Mouse (Mus musculus) forebrain, embryonic 13.5 days (tissue): Measurements from ENCODE around the gene Tagap. TPM values are rescaled to one million over a fixed set of nuclear protein-coding genes. Genes with fewer than 3 reads are reported as not detected.

Experiments used
- ATAC-seq: fragments of 200-750 bp; cut with Nextera tagmentation; 2 replicates; pipeline ENCODE4 v1.8.0; 2017
- H3K27ac ChIP-seq: fragments of 300-500 bp; sonication (generic); 2 replicates; pipeline ENCODE4 v1.5.1; 2015; ENCODE audit warnings: inconsistent platforms, mild to moderate bottlenecking, moderate library complexity
- H3K27me3 ChIP-seq: fragments of 300-500 bp; sonication (generic); 2 replicates; pipeline ENCODE4 v1.6.1; 2015; ENCODE audit warnings: mild to moderate bottlenecking, inconsistent platforms
- H3K36me3 ChIP-seq: fragments of 300-500 bp; sonication (generic); 2 replicates; pipeline ENCODE4 v1.6.1; 2015; ENCODE audit warnings: mild to moderate bottlenecking, inconsistent platforms; ENCODE audit not compliant: poor library complexity, severe bottlenecking
- H3K4me1 ChIP-seq: fragments of 300-500 bp; sonication (generic); 2 replicates; pipeline ENCODE4 v1.6.1; 2015; ENCODE audit warnings: inconsistent platforms
- H3K4me2 ChIP-seq: fragments of 300-500 bp; sonication (generic); 2 replicates; pipeline ENCODE4 v1.6.1; 2015; ENCODE audit warnings: inconsistent platforms, mild to moderate bottlenecking, moderate library complexity
- H3K4me3 ChIP-seq: fragments of 300-500 bp; sonication (generic); 2 replicates; pipeline ENCODE4 v1.5.1; 2015; ENCODE audit warnings: mild to moderate bottlenecking, inconsistent platforms
- H3K9ac ChIP-seq: fragments of 300-500 bp; sonication (generic); 2 replicates; pipeline ENCODE4 v1.6.1; 2015; ENCODE audit warnings: mild to moderate bottlenecking, inconsistent platforms
- H3K9me3 ChIP-seq: fragments of 300-500 bp; sonication (generic); replicated peaks from 2 replicates; pipeline ENCODE4 v1.6.1; 2016; ENCODE audit warnings: inconsistent platforms
- WGBS: fragments of 180-500 bp; shearing (Covaris S2); methylation state at CpG from one replicate; pipeline ENCODE4 v1.1.7; 2015; 5-methylcytosine and 5-hydroxymethylcytosine counted together
- polyA plus RNA-seq: library from polyadenylated mRNA; unstranded; fragments of >200 nt; fragmentation: Nextera tagmentation; extraction: Ambion mirVana; gene quantifications from 2 replicates; pipeline ENCODE4 v1.2.1, GENCODE M21; 2015

Gene Tagap
- 0.40 and 0.45 TPM in 2 replicates for polyA plus RNA-seq

GRCm38 (mm10) chr17:7925413-7926160 is at the start of gene Tagap:
Gene Tagap (plus strand): TSS chr17:7926000.
- no peak for ATAC-seq
- Histone ChIP-seq H3K27ac (no peak within 1 kb of the TSS), H3K4me1 (no peaks in the 10 kb centered on the region), H3K36me3 (no peaks in the 10 kb centered on the region), H3K9ac (no peak within 1 kb of the TSS), H3K4me3 (no peak within 1 kb of the TSS), H3K9me3 (no peaks in the 10 kb centered on the region), H3K4me2 (no peak within 1 kb of the TSS), H3K27me3 (no peaks in the 10 kb centered on the region)
- WGBS: 74% methylated on average over 13 of the region's 13 CpGs

GRCm38 (mm10) chr17:7876541-7876940 is 49.3 kb upstream of the Tagap start:
- Histone ChIP-seq H3K27me3 (no peaks in the 10 kb centered on the region), H3K9me3 (no peaks in the 10 kb centered on the region), H3K27ac (no peak overlapping the region), H3K36me3 (no peaks in the 10 kb centered on the region), H3K9ac (no peak overlapping the region), H3K4me2 (no peak overlapping the region), H3K4me3 (no peak overlapping the region), H3K4me1 (no peaks in the 10 kb centered on the region)
- no peak for ATAC-seq
- WGBS: 95% methylated on average over 13 of the region's 13 CpGs

- H3K27me3 ChIP-seq: no peaks in the 10 kb centered on the region
- no peak overlapping the region for H3K4me3 ChIP-seq
- no peaks in the 10 kb centered on the region for H3K36me3 ChIP-seq
- no peak for ATAC-seq
- no peaks in the 10 kb centered on the region for H3K4me1 ChIP-seq
- H3K4me2 ChIP-seq: no peak overlapping the region
- H3K27ac ChIP-seq: no peak overlapping the region
- no peaks in the 10 kb centered on the region for H3K9me3 ChIP-seq
- no peak overlapping the region for H3K9ac ChIP-seq
- 83% methylated on average over 7 of the region's 7 CpGs for WGBS
These were observed 48.5 kb upstream of the Tagap start for GRCm38 (mm10) chr17:7877191-7877764.

GRCm38 (mm10) chr17:7877878-7878277 is 47.9 kb upstream of the Tagap start:
- H3K36me3 ChIP-seq: no peaks in the 10 kb centered on the region
- H3K4me3 ChIP-seq: no peak overlapping the region
- no peaks in the 10 kb centered on the region for H3K9me3 ChIP-seq
- H3K9ac ChIP-seq: no peak overlapping the region
- no peak overlapping the region for H3K4me2 ChIP-seq
- no peak overlapping the region for H3K27ac ChIP-seq
- WGBS: 68% methylated on average over 2 of the region's 2 CpGs
- H3K27me3 ChIP-seq: no peaks in the 10 kb centered on the region
- ATAC-seq: no peak
- no peaks in the 10 kb centered on the region for H3K4me1 ChIP-seq

GRCm38 (mm10) chr17:7879529-7879928 is 46.3 kb upstream of the Tagap start:
- no peak overlapping the region for H3K27ac ChIP-seq
- no peak overlapping the region for H3K9ac ChIP-seq
- H3K27me3 ChIP-seq: no peaks in the 10 kb centered on the region
- H3K4me2 ChIP-seq: no peak overlapping the region
- WGBS: 85% methylated on average over 4 of the region's 4 CpGs
- no peaks in the 10 kb centered on the region for H3K36me3 ChIP-seq
- H3K4me1 ChIP-seq: no peaks in the 10 kb centered on the region
- H3K9me3 ChIP-seq: no peaks in the 10 kb centered on the region
- no peak for ATAC-seq
- no peak overlapping the region for H3K4me3 ChIP-seq

- Histone ChIP-seq H3K9me3 (no peaks in the 10 kb centered on the region), H3K4me2 (no peak overlapping the region), H3K4me1 (no peaks in the 10 kb centered on the region), H3K9ac (no peak overlapping the region), H3K27me3 (no peaks in the 10 kb centered on the region), H3K36me3 (no peaks in the 10 kb centered on the region), H3K27ac (no peak overlapping the region), H3K4me3 (no peak overlapping the region)
- no peak for ATAC-seq
- 86% methylated on average over 11 of the region's 11 CpGs for WGBS
These were observed 42.7 kb upstream of the Tagap start for GRCm38 (mm10) chr17:7883126-7883525.

- no peak for ATAC-seq
- no peaks in the 10 kb centered on the region for H3K27me3 ChIP-seq
- no peak overlapping the region for H3K4me2 ChIP-seq
- H3K27ac ChIP-seq: no peak overlapping the region
- no peak overlapping the region for H3K4me3 ChIP-seq
- no peak overlapping the region for H3K9ac ChIP-seq
- no peaks in the 10 kb centered on the region for H3K4me1 ChIP-seq
- 91% methylated on average over 10 of the region's 10 CpGs for WGBS
- H3K36me3 ChIP-seq: no peaks in the 10 kb centered on the region
- no peaks in the 10 kb centered on the region for H3K9me3 ChIP-seq
These were observed 41.2 kb upstream of the Tagap start for GRCm38 (mm10) chr17:7884606-7885005.

- 93% methylated on average over 20 of the region's 20 CpGs for WGBS
- no peak for ATAC-seq
- Histone ChIP-seq H3K9me3 (no peaks in the 10 kb centered on the region), H3K27ac (no peak overlapping the region), H3K36me3 (no peaks in the 10 kb centered on the region), H3K9ac (no peak overlapping the region), H3K4me1 (no peaks in the 10 kb centered on the region), H3K27me3 (no peaks in the 10 kb centered on the region), H3K4me3 (no peak overlapping the region), H3K4me2 (no peak overlapping the region)
These were observed 38.6 kb upstream of the Tagap start for GRCm38 (mm10) chr17:7887071-7887815.

GRCm38 (mm10) chr17:7888291-7888690 is 37.5 kb upstream of the Tagap start:
- no peaks in the 10 kb centered on the region for H3K27me3 ChIP-seq
- H3K4me3 ChIP-seq: no peak overlapping the region
- ATAC-seq: no peak
- no peak overlapping the region for H3K27ac ChIP-seq
- 93% methylated on average over 6 of the region's 6 CpGs for WGBS
- no peak overlapping the region for H3K4me2 ChIP-seq
- H3K9ac ChIP-seq: no peak overlapping the region
- H3K9me3 ChIP-seq: no peaks in the 10 kb centered on the region
- H3K36me3 ChIP-seq: no peaks in the 10 kb centered on the region
- no peaks in the 10 kb centered on the region for H3K4me1 ChIP-seq

GRCm38 (mm10) chr17:7889026-7889425 is 36.8 kb upstream of the Tagap start:
- Histone ChIP-seq H3K36me3 (no peaks in the 10 kb centered on the region), H3K27me3 (no peaks in the 10 kb centered on the region), H3K27ac (no peak overlapping the region), H3K9ac (no peak overlapping the region), H3K9me3 (no peaks in the 10 kb centered on the region), H3K4me3 (no peak overlapping the region), H3K4me1 (no peaks in the 10 kb centered on the region), H3K4me2 (no peak overlapping the region)
- WGBS: 88% methylated on average over 9 of the region's 9 CpGs
- no peak for ATAC-seq

- no peaks in the 10 kb centered on the region for H3K36me3 ChIP-seq
- H3K4me1 ChIP-seq: no peaks in the 10 kb centered on the region
- H3K27me3 ChIP-seq: no peaks in the 10 kb centered on the region
- H3K4me2 ChIP-seq: no peak overlapping the region
- H3K4me3 ChIP-seq: no peak overlapping the region
- WGBS: 85% methylated on average over 8 of the region's 8 CpGs
- ATAC-seq: no peak
- H3K9ac ChIP-seq: no peak overlapping the region
- H3K27ac ChIP-seq: no peak overlapping the region
- H3K9me3 ChIP-seq: no peaks in the 10 kb centered on the region
These were observed 33.1 kb upstream of the Tagap start for GRCm38 (mm10) chr17:7892676-7893075.

- WGBS: 83% methylated on average over 3 of the region's 3 CpGs
- no peak for ATAC-seq
- no peak overlapping the region for H3K27ac ChIP-seq
- H3K4me2 ChIP-seq: no peak overlapping the region
- H3K4me1 ChIP-seq: no peaks in the 10 kb centered on the region
- no peak overlapping the region for H3K9ac ChIP-seq
- no peaks in the 10 kb centered on the region for H3K27me3 ChIP-seq
- no peak overlapping the region for H3K4me3 ChIP-seq
- no peaks in the 10 kb centered on the region for H3K9me3 ChIP-seq
- H3K36me3 ChIP-seq: no peaks in the 10 kb centered on the region
These were observed 31.7 kb upstream of the Tagap start for GRCm38 (mm10) chr17:7894094-7894493.
